Mouse (Mus musculus) splenic B cell, adult 2 months (primary cell): ENCODE data around the gene Sgtb.

Source experiments
- DNase-seq: peaks from one replicate; pipeline ENCODE4 v3.0.0-alpha.2; 2011; ENCODE audit warnings: low read depth, low spot score
- H3K27me3 ChIP-seq: 2 replicates; pipeline ENCODE4 v1.6.1; 2012; ENCODE audit warnings: mild to moderate bottlenecking, low read length, moderate library complexity, mixed read lengths; ENCODE audit not compliant: control insufficient read depth, poor library complexity, insufficient read depth, severe bottlenecking
- H3K36me3 ChIP-seq: 2 replicates; pipeline ENCODE4 v1.6.1; 2012; ENCODE audit warnings: mild to moderate bottlenecking, low read length, moderate library complexity, mixed read lengths; ENCODE audit not compliant: control insufficient read depth, poor library complexity, insufficient read depth, severe bottlenecking

Sgtb gene

GRCm38 (mm10) chr13:104187357-104187756 is 77.8 kb downstream of the Sgtb start:
- no peak for DNase-seq
- Histone ChIP-seq H3K27me3 (no peaks in the 10 kb centered on the region), H3K36me3 (peaks cover 8% of the 10 kb centered on the region)
